Mouse (Mus musculus) Patski (cell line): Measurements from ENCODE around the gene Scamp4. TPM values are rescaled to one million over a fixed set of nuclear protein-coding genes. Genes with fewer than 3 reads are reported as not detected.

Experiments
- ATAC-seq: fragments of 100-300 bp; one replicate; pipeline ENCODE4 v1.8.0; 2021
- CTCF ChIA-PET: fragments of 350-600 bp; sonication (Branson Sonifier 250); formaldehyde crosslinking; loops from one replicate; lab custom pipeline; 2022; ENCODE audit warnings: inconsistent platforms; lab: Charles Lee
- POLR2A ChIA-PET: fragments of 350-600 bp; sonication (Branson Sonifier 250); formaldehyde crosslinking; loops from one replicate; lab custom pipeline; 2022; ENCODE audit warnings: antibody characterized with exemption, inconsistent platforms; lab: Charles Lee
- DNase-seq: peaks from one replicate; pipeline ENCODE4 v3.0.0-alpha.2; 2011; ENCODE audit warnings: low read depth, low spot score
- H3K27me3 ChIP-seq: fragments of 371-371 bp; one replicate; pipeline ENCODE4 v1.5.1; 2021
- CTCF ChIP-seq: fragments of 100-300 bp; IDR thresholded peaks from one replicate; pipeline ENCODE4 v1.5.1; 2021
- in situ Hi-C: fragments of 300-500 bp; cut with MboI; formaldehyde crosslinking; loops from 3 replicates; pipeline ENCODE4 v1.11.1; 2018; ENCODE audit warnings: low pct_unique_long_range_greater_than_20kb, mixed read lengths
- polyA plus RNA-seq: library from polyadenylated mRNA; unstranded; gene quantifications from one replicate; pipeline ENCODE4 v1.2.3, GENCODE M21; 2021

Scamp4 gene
- polyA plus RNA-seq, 1 experiment from 2014 or later = 76.6 TPM

DNA sequence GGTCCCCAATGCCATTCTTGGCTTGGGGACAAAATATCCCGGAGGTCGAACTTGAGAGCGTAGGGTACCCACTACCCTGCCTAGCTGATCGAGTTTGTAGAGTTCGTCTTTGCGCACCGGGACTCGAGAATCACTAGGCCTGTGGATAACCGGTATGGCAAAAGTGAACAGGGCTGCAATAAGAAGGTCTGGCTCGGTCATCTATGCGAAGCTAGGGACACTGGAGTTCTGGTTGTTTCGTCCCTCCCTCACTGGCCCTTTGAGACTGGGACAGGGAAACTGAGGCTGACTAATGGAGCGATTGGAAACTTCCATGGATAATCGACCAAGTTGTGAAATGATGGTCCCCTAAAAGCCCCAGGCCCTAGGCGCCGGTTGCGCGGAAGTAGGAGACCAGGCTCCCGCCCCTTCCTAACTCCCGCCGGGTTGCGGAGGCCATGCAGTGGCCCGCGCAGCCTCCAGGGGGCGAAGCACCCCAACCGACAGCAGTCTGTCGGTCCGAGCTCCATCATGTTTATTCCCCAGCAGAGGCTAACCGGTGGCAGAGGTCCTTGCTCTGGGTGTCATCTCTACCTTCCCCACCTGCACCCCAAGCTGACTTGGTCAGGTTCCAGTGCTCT lies 24.4 kb upstream of the Scamp4 start:
- ChIA-PET CTCF (interaction anchor here (0.5 to 2.6 kb wide), 21 partner anchors 8 to 176 kb away, joined by 3 to 21 read pairs (median 4); partner anchors contain the start of genes Abhd17a, Mknk2 and Rexo1), POLR2A (interaction anchor here (0.6 to 1.2 kb wide), 4 partner anchors 11 to 110 kb away, joined by 3 to 5 read pairs (median 4); partner anchors contain the start of genes Abhd17a, Mknk2 and Rexo1)
- in situ Hi-C loops = loop anchor here (5.0 kb wide), 1 partner anchor 109 kb away; no protein-coding TSS in a partner anchor
- ATAC-seq (peak; percentile 19), DNase-seq (no peak)
- no peaks in the 10 kb centered on the region for H3K27me3 ChIP-seq
- TF ChIP-seq CTCF = no peak

- in situ Hi-C loops = loop anchor here (5.0 kb wide), 1 partner anchor 108 kb away; no protein-coding TSS in a partner anchor
- no peaks in the 10 kb centered on the region for H3K27me3 ChIP-seq
- no peak for TF ChIP-seq CTCF
- ATAC-seq (no peak), DNase-seq (no peak)
- ChIA-PET CTCF (interaction anchor here (0.5 to 2.6 kb wide), 22 partner anchors 8 to 176 kb away, joined by 3 to 21 read pairs (median 4); partner anchors contain the start of genes Abhd17a, Mknk2 and Rexo1), POLR2A (interaction anchor here (0.7 to 1.2 kb wide), 3 partner anchors 11 to 99 kb away, joined by 3 to 5 read pairs (median 4); partner anchors contain the start of genes Abhd17a, Mknk2 and Rexo1)
These were observed 23.8 kb upstream of the Scamp4 start for GRCm38 (mm10) chr10:80578911-80579310.

DNA sequence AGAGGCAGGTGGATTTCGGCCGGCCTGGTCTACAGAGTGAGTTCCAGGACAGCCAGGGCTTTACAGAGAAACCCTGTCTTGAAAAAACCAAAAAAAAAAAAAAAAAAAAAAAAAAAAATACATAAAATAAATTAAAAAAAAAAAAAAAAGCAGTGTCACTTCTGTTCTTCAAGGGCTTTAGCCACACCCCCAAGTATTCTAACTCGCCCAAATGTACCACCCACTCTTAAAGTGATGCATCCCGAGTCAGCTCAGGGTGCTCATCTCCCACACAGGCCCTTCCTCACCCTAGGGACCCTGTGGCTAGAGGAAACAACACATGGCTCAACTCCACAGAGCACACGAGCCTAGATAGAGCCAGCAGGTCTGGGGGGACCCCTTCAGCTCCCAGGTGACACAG lies 19.6 kb upstream of the Scamp4 start:
- DNase-seq = no peak
- no peak for TF ChIP-seq CTCF
- ChIA-PET POLR2A (no interaction called here), CTCF (no interaction called here)
- no peak for ATAC-seq
- H3K27me3 ChIP-seq = no peaks in the 10 kb centered on the region
- in situ Hi-C loops = no loop called here

- CTCF ChIA-PET = interaction anchor here (0.9 kb wide), 1 partner anchor 22 kb away, joined by 3 read pairs; the partner anchor contains the start of gene Rexo1
- POLR2A ChIA-PET = no interaction called here
- in situ Hi-C loops = no loop called here
These were observed 18.6 kb upstream of the Scamp4 start for GRCm38 (mm10) chr10:80584045-80584488.

GRCm38 (mm10) chr10:80584642-80585552 lies 17.8 kb upstream of the Scamp4 start:
- ChIA-PET POLR2A (no interaction called here), CTCF (interaction anchor here (0.9 to 1.4 kb wide), 2 partner anchors 11 to 23 kb away, joined by 3 read pairs; partner anchors contain the start of gene Rexo1)
- ATAC-seq (no peak), DNase-seq (no peak)
- no peaks in the 10 kb centered on the region for H3K27me3 ChIP-seq
- no peak for TF ChIP-seq CTCF
- in situ Hi-C loops = no loop called here

More at GRCm38 (mm10) chr10:80584045-80584488, 18.6 kb upstream of the Scamp4 start:
- no peak for DNase-seq
- TF ChIP-seq CTCF = no peak
- no peak for ATAC-seq
- no peaks in the 10 kb centered on the region for H3K27me3 ChIP-seq

DNA sequence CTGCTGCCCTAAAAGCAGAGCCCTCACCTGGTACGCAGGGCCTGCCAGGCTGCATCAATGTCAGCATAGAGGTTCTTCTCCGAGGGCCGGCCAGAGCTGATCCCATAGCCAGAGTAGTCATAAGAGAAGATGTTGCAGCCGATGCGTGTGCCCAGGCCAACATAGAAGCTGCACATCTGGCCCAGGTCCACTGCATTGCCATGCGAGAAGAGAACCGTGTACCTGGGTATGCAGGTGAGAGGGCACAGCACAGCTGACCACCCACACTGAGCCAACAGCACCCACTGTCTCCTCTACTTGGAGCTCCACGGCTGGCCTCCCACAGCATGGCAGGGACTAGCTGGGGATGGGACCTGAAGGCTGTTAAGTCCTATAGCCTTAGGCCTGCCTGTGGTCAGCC lies 17.1 kb upstream of the Scamp4 start:
- TF ChIP-seq CTCF = no peak
- POLR2A ChIA-PET = no interaction called here
- in situ Hi-C loops = no loop called here
- CTCF ChIA-PET = interaction anchor here (1.4 kb wide), 1 partner anchor 12 kb away, joined by 3 read pairs; no protein-coding TSS in a partner anchor
- no peak for DNase-seq
- no peaks in the 10 kb centered on the region for H3K27me3 ChIP-seq
- no peak for ATAC-seq

GRCm38 (mm10) chr10:80586407-80587304 lies 16.0 kb upstream of the Scamp4 start:
- ATAC-seq (no peak), DNase-seq (no peak)
- CTCF ChIA-PET = interaction anchor here (0.9 to 1.0 kb wide), 2 partner anchors 8 to 74 kb away, joined by 3 to 5 read pairs; no protein-coding TSS in a partner anchor
- no peak for TF ChIP-seq CTCF
- in situ Hi-C loops = no loop called here
- POLR2A ChIA-PET = no interaction called here
- no peaks in the 10 kb centered on the region for H3K27me3 ChIP-seq

GRCm38 (mm10) chr10:80587305-80587657 lies 15.4 kb upstream of the Scamp4 start:
- H3K27me3 ChIP-seq = no peaks in the 10 kb centered on the region
- in situ Hi-C loops = no loop called here
- no peak for ATAC-seq
- TF ChIP-seq CTCF = no peak
- DNase-seq = no peak
- ChIA-PET CTCF (interaction anchor here (0.9 to 1.0 kb wide), 2 partner anchors 8 to 74 kb away, joined by 3 to 5 read pairs; no protein-coding TSS in a partner anchor), POLR2A (no interaction called here)

DNA sequence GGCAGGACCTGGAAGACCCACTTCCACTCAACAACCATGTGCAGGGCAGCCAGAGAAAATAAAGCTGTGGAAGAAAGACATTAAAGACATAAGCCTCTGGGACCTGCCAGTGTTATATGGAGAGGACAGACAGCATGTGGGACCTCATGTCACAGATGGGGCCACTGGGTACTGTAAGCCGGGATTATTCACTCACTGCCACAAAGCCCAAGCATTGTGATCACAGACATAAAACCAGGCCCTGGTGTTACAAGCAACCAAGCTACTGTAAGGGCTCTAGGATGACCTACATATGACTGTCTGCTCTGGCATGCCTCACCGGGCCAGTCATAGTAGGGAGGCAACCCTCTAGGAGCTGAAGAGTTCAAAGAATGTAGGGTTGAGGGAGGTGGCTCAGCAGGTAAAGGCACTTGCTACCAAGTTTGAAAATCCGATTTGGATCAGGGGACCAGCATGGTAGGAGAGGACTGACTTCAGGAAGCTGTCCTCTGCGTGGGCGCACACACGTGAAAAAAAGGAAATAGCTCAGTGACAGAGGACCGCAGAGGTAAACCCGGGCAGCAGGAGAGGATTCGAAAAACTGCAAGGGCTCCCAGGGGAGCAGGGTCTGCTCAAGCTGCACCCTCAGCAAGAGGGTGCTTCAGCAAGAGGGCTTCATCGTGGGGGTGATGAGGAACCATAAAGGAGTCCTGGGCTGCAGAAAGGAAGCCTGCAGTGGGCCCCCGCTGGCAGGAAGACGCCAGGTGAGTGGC lies 13.4 kb upstream of the Scamp4 start:
- ChIA-PET POLR2A (interaction anchor here (1.0 to 1.6 kb wide), 3 partner anchors 9 to 15 kb away, joined by 3 to 5 read pairs (median 4); no protein-coding TSS in a partner anchor), CTCF (interaction anchor here (3.6 kb wide), 1 partner anchor 10 kb away, joined by 21 read pairs; no protein-coding TSS in a partner anchor)
- in situ Hi-C loops = no loop called here
- H3K27me3 ChIP-seq = no peaks in the 10 kb centered on the region
- ATAC-seq (no peak), DNase-seq (no peak)
- no peak for TF ChIP-seq CTCF
